Mouse (Mus musculus) A20 (cell line): ENCODE data around the gene Dzip1.

Experiments
- DNase-seq: peaks from one replicate; pipeline ENCODE4 v3.0.0-alpha.2; 2011; ENCODE audit warnings: low read depth, low spot score

The Dzip1 gene

GRCm38 (mm10) chr14:118874126-118874525, 51.1 kb downstream of the Dzip1 start:
- DNase-seq = no peak

- no peak for DNase-seq
Measured at GRCm38 (mm10) chr14:118869712-118870111, 55.5 kb downstream of the Dzip1 start.

DNA sequence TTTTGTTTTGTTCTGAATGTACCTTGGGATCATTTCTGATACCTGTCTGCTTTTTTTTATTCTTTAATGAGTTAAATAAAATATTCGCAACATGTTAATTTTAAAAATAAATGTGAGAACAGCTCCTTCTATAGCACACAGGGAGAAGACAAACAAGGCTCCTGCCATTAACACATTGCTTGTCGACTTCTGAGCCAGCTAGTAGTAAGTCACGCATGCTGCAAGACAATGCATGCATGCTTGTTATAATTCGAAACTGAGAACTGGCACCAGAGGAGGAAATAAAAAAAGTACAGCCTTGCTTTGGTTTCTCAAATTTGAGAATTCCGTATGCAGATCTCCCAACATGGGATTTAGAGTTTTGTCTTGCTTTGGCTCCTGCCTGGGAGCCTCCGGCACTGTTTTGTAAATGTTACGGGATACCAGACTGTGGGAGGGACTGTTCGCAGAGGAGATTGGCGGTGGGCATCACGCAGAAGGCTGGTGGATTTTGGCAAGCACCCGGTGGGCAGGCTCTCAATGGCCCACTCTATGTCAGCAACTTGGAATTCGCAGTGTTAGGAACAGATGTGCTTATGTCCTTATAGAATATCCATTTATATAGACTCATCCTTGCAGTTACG, 57.0 kb downstream of the Dzip1 start:
- DNase-seq = no peak

GRCm38 (mm10) chr14:118867366-118867765, 57.9 kb downstream of the Dzip1 start:
- no peak for DNase-seq

GRCm38 (mm10) chr14:118866014-118866811, 59.0 kb downstream of the Dzip1 start:
- DNase-seq = no peak

DNA sequence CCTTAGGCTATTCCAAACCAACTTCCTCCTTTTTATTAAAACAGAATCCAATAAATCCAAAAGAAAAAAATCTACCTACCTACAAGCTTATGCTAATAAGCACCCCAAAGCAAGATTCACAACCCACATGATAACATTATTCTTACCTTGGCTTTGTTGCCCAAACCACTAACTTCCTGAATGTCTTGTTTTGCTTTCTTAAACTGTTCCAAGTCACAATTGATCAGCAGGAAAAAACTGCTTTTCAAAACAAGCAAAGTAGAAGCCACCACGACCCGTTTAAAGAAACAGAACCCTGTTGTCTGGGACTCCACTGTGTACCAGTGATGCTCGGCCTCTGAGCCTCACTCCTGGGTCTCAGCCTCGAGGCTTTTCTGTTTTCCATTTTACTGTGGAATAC, 60.4 kb downstream of the Dzip1 start:
- DNase-seq = no peak

GRCm38 (mm10) chr14:118862253-118862652, 63.0 kb downstream of the Dzip1 start:
- DNase-seq = no peak

DNA sequence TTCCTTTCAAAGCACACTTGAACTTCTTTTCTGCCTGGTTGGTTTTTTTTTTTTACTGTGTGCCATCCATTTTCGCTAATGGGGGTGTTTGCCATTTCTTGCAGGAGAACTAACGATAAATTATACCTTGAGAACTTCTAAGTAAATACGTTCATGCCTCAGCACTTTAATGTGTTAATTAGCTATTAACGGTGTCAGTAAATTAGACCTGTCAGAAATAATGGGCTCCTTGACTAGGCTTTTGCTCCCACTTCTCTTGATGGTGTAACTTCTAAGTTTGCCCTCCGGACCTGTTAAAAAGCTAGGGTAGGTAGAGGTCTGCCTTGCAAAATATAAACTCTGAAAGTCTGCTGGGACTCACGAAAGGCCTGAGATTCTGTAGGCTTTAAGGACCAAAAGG, 66.9 kb downstream of the Dzip1 start:
- DNase-seq = no peak

DNA sequence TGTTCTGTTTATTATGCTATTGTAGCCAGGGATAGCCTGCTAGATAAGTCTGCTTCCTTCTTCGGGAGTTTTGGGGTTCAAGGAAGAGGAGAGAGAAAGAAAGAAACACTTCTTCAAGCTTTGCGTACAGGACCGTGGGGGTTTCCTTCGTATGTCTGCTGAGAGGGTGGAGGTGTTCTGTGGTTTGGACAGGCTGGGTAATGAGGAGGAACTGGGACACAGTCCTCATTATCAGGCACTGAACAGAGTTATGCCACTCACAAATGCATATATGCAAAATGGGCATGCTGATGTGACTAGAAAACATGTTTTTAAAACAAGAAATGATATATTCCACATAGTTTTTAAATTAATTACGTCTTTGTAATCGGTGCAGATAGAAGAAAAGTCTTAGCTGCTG, 68.7 kb downstream of the Dzip1 start:
- no peak for DNase-seq

DNA sequence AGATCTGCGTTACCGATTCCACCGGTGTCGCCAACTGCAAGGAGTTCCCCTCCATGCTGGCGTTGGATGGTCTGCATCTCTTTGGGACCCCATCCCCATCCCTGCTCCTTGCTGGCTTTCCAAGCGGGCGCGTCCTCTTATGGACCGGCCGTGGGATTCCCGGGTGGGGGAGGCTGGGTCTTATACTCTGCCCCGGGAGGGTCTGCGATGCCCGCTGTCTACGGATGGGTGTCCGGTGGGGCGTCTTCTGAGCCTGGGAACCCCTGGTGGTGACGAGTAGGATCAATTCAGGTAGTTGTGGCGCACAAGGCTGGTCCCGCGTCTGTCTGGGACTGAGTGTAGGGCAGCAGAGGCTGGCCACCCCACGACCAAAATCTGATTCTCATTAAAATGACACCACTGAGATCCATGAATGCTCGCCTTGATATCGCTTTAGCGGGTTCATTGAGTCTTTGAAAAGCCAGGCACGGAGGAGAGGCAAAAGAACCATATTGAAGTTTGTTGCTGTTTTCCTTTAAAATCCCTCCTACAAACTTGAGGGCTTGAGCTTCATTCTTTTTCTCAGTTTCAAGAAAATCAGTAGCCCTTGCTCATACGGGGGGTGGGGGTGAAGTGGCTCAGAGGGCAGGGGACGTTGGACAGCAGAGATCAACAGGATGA, 70.0 kb downstream of the Dzip1 start:
- no peak for DNase-seq

GRCm38 (mm10) chr14:118854371-118855114, 70.7 kb downstream of the Dzip1 start:
- DNase-seq = peak; percentile 88

DNA sequence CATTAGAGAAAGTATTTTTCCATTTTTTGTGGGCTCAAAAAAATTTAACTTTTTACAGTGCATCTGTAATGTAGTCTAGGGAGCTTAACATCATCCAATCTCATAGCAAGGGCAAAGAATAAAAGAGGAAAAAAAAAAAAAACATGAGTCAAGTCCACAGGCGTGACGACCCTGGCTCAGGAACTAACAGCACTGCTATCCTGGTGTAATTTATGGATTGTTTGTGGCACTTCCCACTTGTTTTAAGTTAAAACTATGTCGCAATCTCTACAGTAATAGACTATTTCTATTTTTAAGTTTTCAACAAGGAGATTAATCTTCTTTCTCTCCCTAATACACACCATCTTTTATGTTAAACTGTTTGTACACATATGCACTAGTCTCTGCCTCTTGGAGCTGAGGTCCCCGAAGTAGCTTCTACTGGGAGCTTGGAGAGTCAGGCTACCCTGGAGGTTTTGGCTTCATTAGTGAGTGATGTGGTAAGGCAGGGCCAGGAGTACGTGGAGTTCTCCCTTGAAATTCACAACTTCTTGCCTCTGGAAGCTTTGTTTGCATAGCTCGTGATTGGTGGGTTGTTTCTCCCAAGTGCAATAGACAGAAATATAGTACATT, 73.7 kb downstream of the Dzip1 start:
- no peak for DNase-seq

DNA sequence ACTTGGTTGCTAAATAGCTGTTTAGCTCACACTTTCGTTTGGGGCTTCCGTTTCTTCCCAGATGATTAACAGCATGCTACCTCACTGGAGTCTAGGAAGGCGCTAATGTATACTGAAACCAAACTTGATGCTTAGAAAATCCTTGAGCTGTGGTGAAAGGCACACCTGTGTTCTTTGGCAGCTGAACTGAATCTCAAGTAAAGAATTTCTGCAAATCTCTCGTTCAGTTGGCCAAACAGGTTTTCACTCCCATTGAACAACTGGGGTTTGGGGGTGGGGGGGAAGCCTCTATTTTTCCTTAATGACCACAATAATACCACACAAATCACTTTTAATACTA, 74.6 kb downstream of the Dzip1 start:
- no peak for DNase-seq

- no peak for DNase-seq
Measured at GRCm38 (mm10) chr14:118850011-118850695, 75.1 kb downstream of the Dzip1 start.

- no peak for DNase-seq
Measured at GRCm38 (mm10) chr14:118848171-118848570, 77.1 kb downstream of the Dzip1 start.

GRCm38 (mm10) chr14:118846834-118847233, 78.4 kb downstream of the Dzip1 start:
- DNase-seq = no peak

- no peak for DNase-seq
Measured at GRCm38 (mm10) chr14:118842353-118842752, 82.9 kb downstream of the Dzip1 start.

DNA sequence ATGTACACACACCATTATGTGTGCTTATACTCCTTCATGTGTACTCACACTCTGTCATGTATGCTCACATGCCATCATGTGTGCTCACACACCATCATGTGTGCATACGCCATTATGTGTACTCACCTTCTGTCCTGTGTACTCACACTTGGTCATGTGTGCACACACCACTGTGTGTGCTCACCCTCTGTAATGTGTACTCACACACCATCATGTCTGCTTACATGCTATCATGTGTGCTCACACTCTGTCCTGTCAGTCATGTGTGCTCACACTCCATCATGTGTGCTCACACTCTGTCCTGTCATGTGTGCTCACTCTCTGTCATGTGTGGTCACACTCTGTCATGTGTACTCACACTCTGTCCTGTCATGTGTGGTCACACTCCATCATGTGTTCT, 85.2 kb downstream of the Dzip1 start:
- no peak for DNase-seq

- no peak for DNase-seq
Measured at GRCm38 (mm10) chr14:118839416-118839815, 85.8 kb downstream of the Dzip1 start.

GRCm38 (mm10) chr14:118838556-118839120, 86.6 kb downstream of the Dzip1 start:
- no peak for DNase-seq

- no peak for DNase-seq
Measured at GRCm38 (mm10) chr14:118836754-118837153, 88.5 kb downstream of the Dzip1 start.
